Mouse (Mus musculus): ENCODE results near the gene Racgap1. TPM values are rescaled to one million over a fixed set of nuclear protein-coding genes. Genes with fewer than 3 reads are reported as not detected.

The Racgap1 gene
- polyA plus RNA-seq, 1 experiment from 2014 or later: 39.0 TPM

DNA sequence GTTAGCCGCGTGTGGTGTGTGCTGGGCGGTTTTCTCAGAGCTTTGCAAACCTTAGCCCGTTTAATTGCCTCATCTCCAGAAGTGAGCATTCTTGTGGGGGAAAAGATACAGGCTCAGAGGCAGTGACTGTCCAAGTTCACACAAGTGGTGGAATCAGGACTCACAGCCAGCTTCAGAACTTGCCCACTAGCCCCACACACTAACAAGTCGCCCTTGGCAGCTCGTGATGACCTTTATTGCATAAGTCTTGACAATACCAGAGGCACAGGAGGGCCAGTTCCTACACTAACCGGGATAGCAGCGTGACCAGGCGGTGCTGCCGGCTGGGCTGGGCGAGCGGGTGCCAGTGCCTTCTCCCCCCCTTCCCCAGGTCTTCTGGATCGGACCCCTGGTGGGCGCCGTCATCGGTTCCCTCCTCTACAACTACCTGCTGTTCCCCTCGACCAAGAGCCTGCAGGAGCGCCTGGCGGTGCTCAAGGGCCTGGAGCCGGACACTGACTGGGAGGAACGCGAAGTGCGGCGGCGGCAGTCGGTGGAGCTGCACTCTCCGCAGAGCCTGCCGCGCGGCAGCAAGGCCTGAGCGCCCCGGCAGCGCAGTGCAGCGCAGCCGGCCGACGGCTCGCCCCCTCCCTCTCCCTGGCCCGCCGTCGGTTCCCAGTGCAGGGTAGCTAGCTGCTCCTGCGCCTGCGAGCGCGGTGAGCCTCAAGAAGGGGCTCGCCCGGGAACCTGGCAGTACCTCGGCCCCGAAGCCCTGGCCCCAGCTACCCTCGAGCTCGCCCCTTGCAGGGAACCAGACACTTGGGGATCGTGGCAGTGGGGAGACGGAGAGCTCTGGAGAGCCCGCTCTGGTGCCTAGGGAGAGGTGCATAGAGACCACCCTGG lies 67.8 kb downstream of the Racgap1 start:
- peak; percentile 42; the same call in 1 of the 2 replicates for ATAC-seq
- Histone ChIP-seq H3K9ac (ENCODE audit: low read depth, low read length) (peak overlapping the region; percentile 43; the same call in 1 of the 2 replicates), H3K36me3 (ENCODE audit: control insufficient read depth, insufficient read depth, low read length) (no peaks in the 10 kb centered on the region), H3K27me3 (ENCODE audit: control insufficient read depth, insufficient read depth, low read depth, low read length) (peaks cover 45% of the 10 kb centered on the region), H3K9me3 (replicated peaks; ENCODE audit: control insufficient read depth, low read length, poor library complexity, severe bottlenecking) (no peaks in the 10 kb centered on the region), H3K27ac (ENCODE audit: low read length) (no peak overlapping the region), H3K4me1 (ENCODE audit: control insufficient read depth, insufficient read depth, low read length) (peaks cover 11% of the 10 kb centered on the region; the same call in 1 of the 2 replicates), H3K4me3 (ENCODE audit: low read depth, low read length) (peak overlapping the region; percentile 29), H3K4me2 (ENCODE audit: low read length) (peak overlapping the region; percentile 53)
- 3% methylated on average over 41 of the region's 54 CpGs for WGBS

DNA sequence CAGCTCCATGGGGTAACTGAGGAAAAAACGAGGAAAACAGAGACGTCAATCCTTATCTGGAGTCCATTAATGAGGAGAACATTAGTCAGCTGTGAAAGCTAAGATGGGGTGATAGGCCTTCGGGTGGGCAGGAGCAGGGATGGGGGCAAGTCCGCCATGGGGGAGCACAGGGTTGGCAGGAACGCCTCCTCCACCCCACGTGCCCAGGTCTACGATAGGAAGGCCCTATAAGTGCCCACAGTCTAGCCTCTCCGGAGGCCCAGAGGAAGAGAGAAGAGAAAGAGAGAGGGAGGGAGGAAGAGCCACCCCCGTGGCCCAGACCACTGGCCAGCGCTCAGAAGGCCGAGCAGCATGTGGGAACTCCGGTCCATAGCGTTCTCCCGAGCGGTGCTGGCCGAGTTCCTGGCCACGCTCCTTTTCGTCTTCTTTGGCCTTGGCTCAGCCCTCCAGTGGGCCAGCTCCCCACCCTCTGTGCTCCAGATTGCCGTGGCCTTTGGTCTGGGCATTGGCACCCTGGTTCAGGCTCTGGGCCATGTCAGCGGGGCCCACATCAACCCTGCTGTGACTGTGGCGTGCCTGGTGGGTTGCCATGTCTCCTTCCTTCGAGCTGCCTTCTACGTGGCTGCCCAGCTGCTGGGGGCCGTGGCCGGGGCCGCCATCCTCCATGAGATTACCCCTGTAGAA lies 72.5 kb downstream of the Racgap1 start, which contains the start of gene Aqp2:
TSS of gene Aqp2 (plus strand) at position 254 of the 684 bp plus-strand sequence.
- peaks cover 5% of the 10 kb centered on the region; the same call in 1 of the 2 replicates for H3K4me1 ChIP-seq (ENCODE audit: control insufficient read depth, insufficient read depth, low read length)
- no peak for ATAC-seq
- no peak within 1 kb of the TSS for H3K4me3 ChIP-seq (ENCODE audit: low read depth, low read length)
- no peak within 1 kb of the TSS for H3K9ac ChIP-seq (ENCODE audit: low read depth, low read length)
- no peak within 1 kb of the TSS for H3K4me2 ChIP-seq (ENCODE audit: low read length)
- H3K27me3 ChIP-seq (ENCODE audit: control insufficient read depth, insufficient read depth, low read depth, low read length): peaks cover 19% of the 10 kb centered on the region
- 80% methylated on average over 26 of the region's 26 CpGs for WGBS
- no peaks in the 10 kb centered on the region for H3K36me3 ChIP-seq (ENCODE audit: control insufficient read depth, insufficient read depth, low read length)
- no peak within 1 kb of the TSS for H3K27ac ChIP-seq (ENCODE audit: low read length)
- H3K9me3 ChIP-seq (replicated peaks; ENCODE audit: control insufficient read depth, low read length, poor library complexity, severe bottlenecking): no peaks in the 10 kb centered on the region

Other genes starting within 250 kb of the Racgap1 start
- gene Nckap5l, start 193.9 kb downstream of the Racgap1 start, polyA plus RNA-seq (2015; fragmentation: Nextera tagmentation; extraction: Ambion mirVana): 16.2 and 17.1 TPM in 2 replicates
- gene Bcdin3d, start 176.9 kb downstream of the Racgap1 start, polyA plus RNA-seq (2015; fragmentation: Nextera tagmentation; extraction: Ambion mirVana): 19.0 and 21.6 TPM in 2 replicates
- gene Faim2, start 123.5 kb downstream of the Racgap1 start, polyA plus RNA-seq (2015; fragmentation: Nextera tagmentation; extraction: Ambion mirVana): 50.3 and 65.8 TPM in 2 replicates
- not detected in 2 replicates for gene Aqp2, start 72.6 kb downstream of the Racgap1 start, polyA plus RNA-seq (2015; fragmentation: Nextera tagmentation; extraction: Ambion mirVana)
- gene Aqp5, start 60.9 kb downstream of the Racgap1 start, polyA plus RNA-seq (2015; fragmentation: Nextera tagmentation; extraction: Ambion mirVana): 0.97 and 1.1 TPM in 2 replicates
- gene Aqp6, start 50.3 kb downstream of the Racgap1 start, polyA plus RNA-seq (2015; fragmentation: Nextera tagmentation; extraction: Ambion mirVana): 0.15 and 0.28 TPM in 2 replicates
- 47.9 and 53.9 TPM in 2 replicates for gene Asic1, start 18.7 kb upstream of the Racgap1 start, polyA plus RNA-seq (2015; fragmentation: Nextera tagmentation; extraction: Ambion mirVana)
- 86.0 and 110 TPM in 2 replicates for gene Smarcd1, start 50.5 kb upstream of the Racgap1 start, polyA plus RNA-seq (2015; fragmentation: Nextera tagmentation; extraction: Ambion mirVana)
- not detected in 2 replicates for gene Gm17349, start 53.8 kb upstream of the Racgap1 start, polyA plus RNA-seq (2015; fragmentation: Nextera tagmentation; extraction: Ambion mirVana)
- 1.4 and 1.7 TPM in 2 replicates for gene Gpd1, start 65.9 kb upstream of the Racgap1 start, polyA plus RNA-seq (2015; fragmentation: Nextera tagmentation; extraction: Ambion mirVana)
- 142 and 164 TPM in 2 replicates for gene Cox14, start 74.0 kb upstream of the Racgap1 start, polyA plus RNA-seq (2015; fragmentation: Nextera tagmentation; extraction: Ambion mirVana)
- 79.7 and 83.8 TPM in 2 replicates for gene Cers5, start 121.2 kb upstream of the Racgap1 start, polyA plus RNA-seq (2015; fragmentation: Nextera tagmentation; extraction: Ambion mirVana)
- 11.8 and 15.2 TPM in 2 replicates for gene Lima1, start 223.8 kb upstream of the Racgap1 start, polyA plus RNA-seq (2015; fragmentation: Nextera tagmentation; extraction: Ambion mirVana)